Mouse (Mus musculus) cerebellum, adult 18-20 months (tissue): ENCODE data around the gene Mipep.

Source experiments
- DNase-seq, 2 experiments: peaks; one replicate each; pipeline ENCODE4 v3.0.0; 2021

Mipep gene

GRCm38 (mm10) chr14:60885361-60885950 is 101.1 kb downstream of the Mipep start:
- DNase-seq: peak; percentile 64 to 75

- no peak for DNase-seq
Measured at GRCm38 (mm10) chr14:60893882-60894281, 109.5 kb downstream of the Mipep start.

GRCm38 (mm10) chr14:60895172-60896000 is 111.0 kb downstream of the Mipep start:
- DNase-seq: no peak

- no peak for DNase-seq
Measured at GRCm38 (mm10) chr14:60898086-60898667, 113.8 kb downstream of the Mipep start.

DNA sequence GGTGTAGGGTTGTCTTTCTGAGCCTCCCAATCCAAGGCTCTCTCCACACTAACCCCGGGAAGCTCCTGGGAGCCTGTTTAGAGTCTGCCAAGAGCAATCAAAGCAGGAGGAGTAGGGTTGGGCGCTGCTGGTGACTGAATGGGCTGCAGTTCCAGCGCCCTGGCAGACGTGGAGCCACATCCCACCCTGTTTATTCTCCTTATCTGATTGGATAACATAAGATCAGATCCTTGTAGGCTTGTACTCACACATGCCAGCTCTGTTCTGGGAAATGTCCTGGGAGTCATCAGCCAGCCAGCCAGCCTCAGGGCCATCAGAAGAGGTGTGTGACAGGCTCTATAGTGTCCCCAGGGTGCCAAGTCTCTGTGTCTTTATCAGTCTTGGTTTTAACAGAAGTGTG is 120.1 kb downstream of the Mipep start:
- DNase-seq: no peak

GRCm38 (mm10) chr14:60906421-60907374 is 122.3 kb downstream of the Mipep start:
- peak; percentile 21 to 26 for DNase-seq

- DNase-seq: no peak
Measured at GRCm38 (mm10) chr14:60909351-60909750, 125.0 kb downstream of the Mipep start.

- no peak for DNase-seq
Measured at GRCm38 (mm10) chr14:60910506-60911444, 126.4 kb downstream of the Mipep start.

DNA sequence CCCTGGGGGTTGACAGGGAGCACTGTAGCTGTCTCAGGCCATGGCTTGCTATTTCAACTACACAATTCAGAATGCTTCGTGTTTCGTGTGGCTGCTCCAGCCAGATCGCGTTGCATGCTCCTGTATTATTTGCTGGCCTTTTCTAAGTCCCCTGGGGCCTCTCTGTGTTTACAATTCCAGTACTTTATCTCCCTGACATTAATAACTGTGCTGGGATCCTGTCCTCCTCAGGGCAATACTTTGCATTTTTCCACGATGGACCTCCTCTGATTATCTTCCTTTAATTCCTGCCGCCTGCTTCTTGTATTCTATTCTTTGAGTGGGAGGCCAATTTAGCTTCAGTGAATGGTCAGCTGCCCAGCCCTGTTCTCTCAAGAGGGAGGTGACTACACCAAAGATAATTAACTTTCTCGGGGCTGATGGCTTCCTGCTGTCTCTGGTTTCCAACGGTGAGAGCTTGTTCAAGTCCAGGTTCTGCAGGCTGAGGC is 128.7 kb downstream of the Mipep start:
- DNase-seq: no peak

DNA sequence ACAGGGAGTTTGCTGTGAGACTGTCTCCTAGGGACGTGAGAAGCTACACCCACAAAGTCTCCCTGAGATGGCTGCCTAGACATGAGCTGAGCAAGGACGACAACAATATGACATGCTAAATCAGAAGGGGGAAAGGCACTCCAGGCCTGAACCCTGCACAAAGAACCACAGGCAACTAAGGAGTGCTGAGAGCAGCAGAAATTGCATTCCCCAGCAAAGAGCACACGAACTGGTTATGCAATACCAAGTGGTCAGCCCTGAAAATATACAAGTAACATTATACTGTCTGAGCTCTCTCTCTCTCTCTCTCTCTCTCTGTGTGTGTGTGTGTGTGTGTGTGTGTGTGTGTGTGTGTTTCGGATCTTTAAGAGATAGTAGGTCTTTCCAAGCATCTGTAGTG is 132.3 kb downstream of the Mipep start:
- DNase-seq: no peak

DNA sequence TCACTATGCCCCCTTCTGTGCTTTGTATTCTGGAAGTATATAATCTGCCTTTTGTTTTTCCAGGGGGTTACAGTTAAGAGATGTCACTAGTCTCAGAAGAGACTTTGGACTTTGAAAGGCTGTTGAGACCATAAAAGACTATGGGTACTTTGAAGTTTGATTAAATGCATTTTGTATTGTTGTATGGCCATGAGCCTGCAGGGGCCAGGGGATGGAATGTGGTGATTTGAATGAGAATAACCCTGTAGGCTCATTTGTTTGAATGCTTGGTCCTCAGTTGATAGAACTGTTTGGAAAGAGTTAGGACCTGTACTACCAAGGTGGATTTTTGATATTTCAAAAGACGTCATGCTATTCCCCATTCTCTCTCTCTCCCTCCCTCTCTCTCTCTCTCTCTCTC is 141.6 kb downstream of the Mipep start:
- no peak for DNase-seq

GRCm38 (mm10) chr14:60935705-60936104 is 151.3 kb downstream of the Mipep start:
- DNase-seq: no peak

GRCm38 (mm10) chr14:60937481-60938039 is 153.2 kb downstream of the Mipep start:
- no peak for DNase-seq
